Mouse (Mus musculus): ENCODE data around the gene Dnah12.
"Not testable (repeated sequence)": the region's sequence is repeated elsewhere in the genome, so short reads cannot be mapped to it uniquely, and the experiment has no call there.

Dnah12 gene

DNA sequence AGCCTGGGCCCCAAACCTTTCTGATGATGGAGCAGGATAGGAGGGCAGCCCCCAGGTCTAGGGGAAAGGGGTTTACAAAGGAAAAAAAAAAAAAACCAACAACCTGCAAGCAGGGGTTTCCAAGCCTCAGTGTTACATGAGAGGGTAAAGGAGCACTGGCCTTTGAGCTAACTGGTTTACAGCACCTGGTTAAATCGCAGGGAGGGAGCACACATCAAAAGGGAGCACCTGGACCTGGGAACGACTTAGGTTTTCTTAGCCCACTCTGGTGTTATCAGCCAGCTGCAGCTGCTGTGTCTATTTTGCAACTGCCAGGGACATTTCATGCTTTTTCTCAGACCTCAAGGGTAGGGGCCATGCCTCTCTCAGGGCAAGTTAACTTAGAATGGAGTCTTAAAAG lies 26.6 kb downstream of the Dnah12 start:
- not testable (repeated sequence) for DNase-seq (ENCODE audit: low read depth, low spot score)

DNA sequence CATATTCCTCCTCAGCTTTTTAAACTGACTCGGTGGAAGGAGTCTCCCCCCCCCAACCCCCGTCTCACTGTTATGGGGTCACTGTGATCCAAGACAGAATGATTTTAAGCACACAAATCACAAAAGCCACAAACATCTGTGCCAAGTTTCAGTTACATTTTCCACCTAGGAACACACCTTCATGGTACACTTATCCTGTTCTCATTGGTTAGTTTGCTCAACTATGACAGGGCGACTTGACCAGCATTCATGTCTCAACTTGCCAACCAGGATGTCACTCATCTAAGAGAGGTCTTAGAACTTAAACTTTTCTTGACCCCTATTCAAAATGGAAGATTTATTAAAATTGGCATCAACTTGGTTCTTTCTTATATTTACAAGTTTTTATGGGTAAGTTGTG lies 31.8 kb downstream of the Dnah12 start:
- no peak for DNase-seq (ENCODE audit: low read depth, low spot score)

DNA sequence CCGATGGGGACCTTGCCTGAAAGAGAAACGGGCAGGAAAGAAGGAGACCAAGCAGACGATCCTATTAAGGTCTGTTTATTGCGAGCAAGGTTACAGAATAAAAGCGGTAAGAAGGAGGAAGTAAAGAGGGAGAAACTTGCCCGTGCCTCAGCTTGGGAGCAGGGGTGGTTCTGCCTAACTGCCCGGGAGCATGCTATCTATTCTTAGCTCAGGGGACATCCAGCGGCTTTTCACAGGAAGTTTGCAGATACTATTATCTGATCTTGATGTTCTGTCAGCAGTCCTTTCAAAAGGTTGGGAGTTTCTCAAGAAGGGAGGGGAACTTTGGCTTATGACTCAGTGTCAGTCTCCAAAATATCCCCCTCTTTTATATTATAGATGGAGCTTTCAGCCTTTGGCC lies 65.5 kb downstream of the Dnah12 start:
- no peak for DNase-seq (ENCODE audit: low read depth, low spot score)

DNA sequence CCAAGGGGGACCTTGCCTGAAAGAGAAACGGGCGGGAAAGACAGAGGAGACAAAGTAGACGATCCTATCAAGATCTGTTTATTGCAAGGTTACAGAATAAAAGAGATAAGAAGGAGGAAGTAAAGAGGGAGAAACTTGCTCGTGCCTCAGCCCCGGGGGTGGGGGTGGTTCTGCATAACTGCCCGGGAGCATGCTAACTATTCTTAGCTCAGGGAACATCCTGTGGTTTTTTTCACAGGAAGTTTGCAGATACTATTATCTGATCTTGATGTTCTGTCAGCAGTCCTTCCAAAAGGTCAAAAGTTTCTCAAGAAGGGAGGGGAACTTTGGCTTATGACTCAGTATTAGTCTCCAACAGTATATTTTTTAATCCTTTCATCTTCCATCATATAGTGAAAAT lies 71.8 kb downstream of the Dnah12 start:
- DNase-seq (ENCODE audit: low read depth, low spot score), result no peak

DNA sequence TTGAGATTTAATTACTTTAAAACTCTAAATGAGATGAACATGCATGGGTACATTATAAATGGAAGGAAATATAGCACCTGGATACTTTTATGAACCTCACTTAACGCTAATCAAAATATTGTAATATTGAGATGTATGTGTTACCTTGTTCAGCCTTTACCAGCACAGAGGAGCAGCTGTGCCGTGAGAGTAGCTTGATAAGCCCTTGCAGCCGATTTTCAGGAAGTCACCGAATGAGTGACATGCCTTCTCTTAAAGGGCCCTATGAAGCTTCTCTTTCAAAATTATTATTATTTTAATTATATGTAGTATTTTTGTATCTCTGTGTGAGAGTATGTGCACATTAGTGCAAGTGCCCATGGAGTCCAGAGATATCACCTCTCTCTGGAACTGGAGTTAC lies 75.1 kb downstream of the Dnah12 start:
- DNase-seq (ENCODE audit: low read depth, low spot score), result no peak

GRCm38 (mm10) chr14:26773536-26773935 lies 80.5 kb downstream of the Dnah12 start:
- no peak for DNase-seq (ENCODE audit: low read depth, low spot score)

DNA sequence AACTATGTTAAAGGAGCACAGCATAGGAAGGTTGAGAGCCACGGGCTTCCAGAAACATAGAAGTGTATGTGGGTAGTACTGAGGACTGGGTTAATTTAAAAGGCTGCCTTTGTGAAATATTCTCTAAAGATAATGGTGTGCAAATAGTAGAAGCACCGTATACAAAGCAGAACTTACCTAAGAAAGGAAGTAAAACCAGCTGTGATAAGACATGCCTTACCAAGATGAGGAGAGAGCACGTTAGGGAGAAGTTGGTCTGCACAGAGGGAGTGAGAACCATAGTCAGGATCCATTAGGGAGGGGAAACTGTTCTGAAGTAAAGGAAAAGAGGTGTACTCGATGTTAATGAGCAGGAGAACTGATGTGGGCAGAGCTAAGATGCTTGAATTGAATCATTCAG lies 90.7 kb downstream of the Dnah12 start:
- DNase-seq (ENCODE audit: low read depth, low spot score), result no peak

DNA sequence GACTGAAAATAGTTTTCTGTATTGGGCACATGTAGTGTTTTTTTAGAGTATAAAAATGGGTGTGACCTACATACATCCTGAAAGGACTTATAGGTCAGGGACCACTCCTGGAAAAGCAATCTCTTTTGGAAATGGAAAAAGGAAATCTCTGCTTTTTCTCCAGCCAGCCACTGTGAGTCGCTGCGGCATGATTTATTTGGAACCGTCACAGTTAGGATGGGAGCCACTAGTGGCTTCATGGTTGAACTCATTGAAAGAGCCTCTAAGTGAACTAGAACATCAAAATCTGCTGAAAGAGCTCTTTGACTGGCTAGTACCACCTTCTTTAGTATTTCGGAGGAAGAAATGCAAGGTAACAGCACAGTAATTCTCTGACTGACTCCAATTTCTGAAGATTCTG lies 92.6 kb downstream of the Dnah12 start:
- no peak for DNase-seq (ENCODE audit: low read depth, low spot score)

- no peak for DNase-seq (ENCODE audit: low read depth, low spot score)
Observed at GRCm38 (mm10) chr14:26794431-26794830, 101.4 kb downstream of the Dnah12 start.

- no peak for DNase-seq (ENCODE audit: low read depth, low spot score)
Observed at GRCm38 (mm10) chr14:26798330-26798729, 105.3 kb downstream of the Dnah12 start.

DNA sequence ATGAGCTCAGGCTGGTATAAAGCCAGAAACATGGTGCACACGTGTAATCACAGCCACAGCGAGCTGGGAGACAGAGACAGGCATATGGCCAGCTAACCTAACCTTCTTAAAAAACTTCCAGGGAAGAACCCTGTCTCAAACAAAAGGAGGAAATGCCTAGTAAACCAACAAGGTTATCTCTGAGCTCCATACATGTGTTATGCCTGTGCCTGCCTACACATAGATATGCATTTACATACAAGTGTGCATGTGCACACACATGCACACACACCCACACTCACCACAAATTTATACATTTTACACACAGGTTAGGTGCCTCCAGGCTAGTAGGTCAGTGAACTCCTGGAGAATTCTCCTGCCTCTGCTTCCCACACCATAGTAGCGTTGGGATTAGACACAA lies 106.2 kb downstream of the Dnah12 start:
- DNase-seq (ENCODE audit: low read depth, low spot score), result no peak

GRCm38 (mm10) chr14:26805500-26805899 lies 112.4 kb downstream of the Dnah12 start:
- DNase-seq (ENCODE audit: low read depth, low spot score), result no peak

DNA sequence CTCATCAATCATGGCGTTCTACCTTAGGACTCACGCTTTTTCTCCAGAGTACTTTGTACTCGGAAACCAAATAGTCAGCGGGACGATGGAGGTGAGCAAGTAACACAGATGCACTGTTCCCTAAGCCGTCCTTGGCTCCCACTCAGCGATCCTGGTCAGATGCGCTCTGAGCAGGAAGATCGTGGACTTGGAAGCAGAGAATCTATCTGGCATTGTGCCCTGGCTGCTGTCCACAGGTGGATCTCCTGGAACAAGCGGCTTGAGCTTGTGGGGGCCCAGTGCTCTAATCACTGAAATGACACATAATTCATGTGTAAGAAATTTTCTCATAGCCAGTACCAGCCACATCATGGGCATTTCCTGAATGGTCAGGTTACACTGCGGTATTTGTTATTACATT lies 119.7 kb downstream of the Dnah12 start:
- DNase-seq (ENCODE audit: low read depth, low spot score), result no peak

DNA sequence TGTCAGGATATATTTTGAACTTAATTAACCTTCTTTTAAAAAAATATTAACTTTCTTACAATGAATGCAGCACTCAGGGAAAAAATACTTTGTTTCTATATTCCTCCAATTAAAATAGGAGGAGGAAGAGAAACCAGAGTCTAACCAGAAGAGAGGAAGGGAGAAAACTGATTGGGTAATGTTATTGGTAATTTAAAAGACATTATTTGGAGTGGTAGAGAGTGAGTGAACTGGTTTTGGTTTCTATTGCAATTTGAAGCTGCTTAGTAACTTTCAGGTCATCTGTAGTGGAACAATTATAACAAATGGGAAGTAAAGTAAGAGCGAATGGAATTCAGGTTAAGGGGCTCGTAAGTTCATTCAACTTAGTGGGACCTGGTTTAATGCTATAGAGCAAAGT lies 120.8 kb downstream of the Dnah12 start:
- no peak for DNase-seq (ENCODE audit: low read depth, low spot score)

DNA sequence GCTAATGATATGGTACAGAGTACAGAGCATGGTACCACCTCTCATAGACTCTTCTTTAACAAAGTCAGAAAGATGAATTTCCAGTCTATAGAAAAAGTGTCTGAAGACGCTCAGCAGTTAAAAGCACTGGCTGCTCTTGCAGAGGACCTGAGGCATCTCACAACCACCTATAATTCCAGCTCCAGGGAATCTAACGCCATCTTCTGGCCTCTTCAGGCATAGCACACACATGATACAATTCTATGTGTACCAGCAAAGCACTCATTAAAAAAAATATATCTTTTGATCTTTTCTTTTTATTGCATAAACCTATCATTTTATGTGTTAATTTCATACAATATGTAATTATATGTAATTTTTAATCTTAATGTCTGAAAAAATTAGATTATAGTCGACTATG lies 121.8 kb downstream of the Dnah12 start:
- DNase-seq (ENCODE audit: low read depth, low spot score), result no peak

DNA sequence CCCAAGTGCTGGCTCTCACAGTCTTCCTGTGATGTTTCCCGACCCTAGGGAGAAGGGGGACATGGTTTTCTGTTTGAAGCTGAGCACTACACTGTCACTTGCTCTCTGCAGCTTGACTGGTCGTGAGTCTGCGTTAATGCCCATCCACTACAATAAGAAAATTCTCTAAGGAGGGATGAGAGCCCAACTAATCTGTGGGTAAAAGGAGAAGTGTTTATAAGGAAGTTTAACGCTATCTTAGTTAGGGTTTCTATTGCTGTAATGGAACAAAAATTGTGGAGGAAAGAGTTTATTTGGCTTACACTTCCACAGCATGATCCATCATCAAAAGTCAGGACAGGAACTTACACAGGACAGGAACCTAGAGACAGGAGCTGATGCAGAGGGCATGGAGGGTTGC lies 123.7 kb downstream of the Dnah12 start:
- DNase-seq (ENCODE audit: low read depth, low spot score), result no peak

- no peak for DNase-seq (ENCODE audit: low read depth, low spot score)
Observed at GRCm38 (mm10) chr14:26826020-26826419, 132.9 kb downstream of the Dnah12 start.

- no peak for DNase-seq (ENCODE audit: low read depth, low spot score)
Observed at GRCm38 (mm10) chr14:26853053-26853452, 160.0 kb downstream of the Dnah12 start.

DNA sequence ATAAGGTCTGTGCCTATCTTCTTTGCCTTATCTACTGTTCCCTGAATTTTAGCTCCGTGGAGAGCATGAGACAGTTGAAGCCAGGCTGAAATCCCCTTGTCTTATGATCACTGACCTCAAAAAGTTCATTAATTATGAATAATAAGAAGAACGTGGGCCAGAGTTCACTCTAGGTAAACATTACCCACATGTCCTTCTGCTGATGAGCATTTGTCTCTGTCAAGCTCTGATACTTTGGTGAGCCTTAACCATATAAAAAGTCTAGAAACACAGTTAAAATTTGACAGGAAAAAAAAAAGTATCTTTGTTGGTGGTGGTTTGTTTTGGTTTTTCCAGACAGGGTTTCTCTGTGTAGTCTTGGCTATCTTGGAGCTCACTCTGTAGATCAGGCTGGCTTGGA lies 161.0 kb downstream of the Dnah12 start:
- DNase-seq (ENCODE audit: low read depth, low spot score), result no peak

- no peak for DNase-seq (ENCODE audit: low read depth, low spot score)
Observed at GRCm38 (mm10) chr14:26858364-26858763, 165.3 kb downstream of the Dnah12 start.

- no peak for DNase-seq (ENCODE audit: low read depth, low spot score)
Observed at GRCm38 (mm10) chr14:26859024-26859423, 165.9 kb downstream of the Dnah12 start.

- DNase-seq (ENCODE audit: low read depth, low spot score), result no peak
Observed at GRCm38 (mm10) chr14:26867356-26867755, 174.3 kb downstream of the Dnah12 start.

- DNase-seq (ENCODE audit: low read depth, low spot score), result no peak
Observed at GRCm38 (mm10) chr14:26868299-26868698, 175.2 kb downstream of the Dnah12 start.

DNA sequence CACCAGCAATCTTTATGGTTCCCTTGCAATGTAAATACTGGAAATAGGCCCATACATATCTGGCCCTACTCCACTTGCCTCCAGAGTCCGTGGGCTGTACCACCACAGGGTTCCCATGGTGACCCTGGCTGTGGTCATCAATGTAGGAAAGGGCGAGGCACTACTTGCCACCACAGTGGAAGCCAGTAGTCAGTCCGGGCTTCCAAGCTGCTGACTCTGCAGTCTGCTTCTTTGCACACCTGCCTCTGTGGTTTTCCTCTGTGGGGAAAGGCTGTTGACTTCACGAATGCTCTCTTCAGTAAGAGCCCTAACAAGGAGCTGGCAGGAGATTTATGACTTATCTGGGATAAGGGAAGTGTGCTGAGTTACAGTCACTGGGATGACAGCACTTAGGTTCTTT lies 185.7 kb downstream of the Dnah12 start:
- DNase-seq (ENCODE audit: low read depth, low spot score), result no peak

DNA sequence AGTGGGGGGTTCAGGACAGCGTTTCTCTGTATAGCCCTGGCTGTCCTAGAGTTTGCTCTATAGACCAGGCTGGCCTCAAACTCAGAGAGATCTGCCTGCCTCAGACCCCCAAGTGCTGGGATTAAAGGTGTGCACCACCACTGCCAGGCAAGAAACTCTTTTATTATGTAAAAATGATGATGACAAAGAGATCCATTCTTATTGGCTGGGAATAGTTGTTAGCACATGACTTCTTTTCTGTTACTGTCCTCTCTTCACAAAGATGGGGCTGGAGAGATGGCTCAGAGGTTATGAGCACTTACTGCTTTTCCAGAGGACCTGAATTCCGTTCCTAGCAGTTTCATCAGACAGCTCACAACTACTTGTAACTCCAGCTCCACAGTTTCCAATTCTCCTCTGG lies 186.9 kb downstream of the Dnah12 start:
- no peak for DNase-seq (ENCODE audit: low read depth, low spot score)
